Mouse (Mus musculus): ENCODE results near the gene Map7. TPM values are rescaled to one million over a fixed set of nuclear protein-coding genes. Genes with fewer than 3 reads are reported as not detected.

Map7 gene
- total RNA-seq, 1 experiment = 35.2 TPM

- no peak overlapping the region for H3K27ac ChIP-seq (ENCODE audit: insufficient read depth, low read depth, low read length, poor library complexity, severe bottlenecking)
- H3K9ac ChIP-seq (ENCODE audit: insufficient read depth, low read depth, low read length, poor library complexity, severe bottlenecking) = no peak overlapping the region
- H3K4me3 ChIP-seq (ENCODE audit: insufficient read depth in 1 of 2, low read depth in 1 of 2, low read length in 2 of 2, poor library complexity in 1 of 2, severe bottlenecking in 1 of 2) = no peak overlapping the region
- in situ Hi-C loops (cut with MboI; ENCODE audit: low sequenced_read_pairs in 2 of 2, unreplicated experiment in 2 of 2) = no loop called here
- TF ChIP-seq ZC3H11A (IDR thresholded peaks at IDR 0.05; ENCODE audit: borderline replicate concordance, low read depth, low read length) = no peak
- TF ChIP-seq HCFC1 (IDR thresholded peaks at IDR 0.05; ENCODE audit: borderline replicate concordance, insufficient read depth, low read length) = no peak
- TF ChIP-seq CHD2 (IDR thresholded peaks at IDR 0.05; ENCODE audit: low read depth, low read length) = no peak
- peaks cover 22% of the 10 kb centered on the region for H3K36me3 ChIP-seq (ENCODE audit: control insufficient read depth, insufficient read depth, low read length, poor library complexity, severe bottlenecking)
- H3K4me1 ChIP-seq (ENCODE audit: control insufficient read depth in 2 of 2, insufficient read depth in 2 of 2, low read length in 2 of 2, poor library complexity in 1 of 2) = no peaks in the 10 kb centered on the region
- no peaks in the 10 kb centered on the region for H3K9me3 ChIP-seq (ENCODE audit: control insufficient read depth, insufficient read depth, low read depth, low read length)
- no peak for DNase-seq (ENCODE audit: low read depth, low spot score)
Measured at GRCm38 (mm10) chr10:20326226-20326625, 178.0 kb downstream of the Map7 start.

Other genes starting within 250 kb of the Map7 start
- 16.8 and 17.0 TPM in 2 replicates for gene Pex7, start 240.8 kb upstream of the Map7 start, total RNA-seq (2012; rRNA removed)
- 3.0 and 4.7 TPM in 2 replicates for gene Map3k5, start 214.0 kb upstream of the Map7 start, total RNA-seq (2012; rRNA removed)
- 133 and 174 TPM in 2 replicates for gene Bclaf1, start 164.0 kb downstream of the Map7 start, total RNA-seq (2012; rRNA removed)
- gene Mtfr2, start 199.3 kb downstream of the Map7 start, total RNA-seq (2012; rRNA removed) = 18.3 and 19.6 TPM in 2 replicates

All from ES-E14 (cell line).